Mouse (Mus musculus) midbrain, embryonic 15.5 days (tissue): ENCODE results near the gene Islr2. TPM values are rescaled to one million over a fixed set of nuclear protein-coding genes. Genes with fewer than 3 reads are reported as not detected.
A peak's percentile ranks its signal among the peaks of the same experiment; 100 is the strongest.
"Not testable (repeated sequence)": the region's sequence is repeated elsewhere in the genome, so short reads cannot be mapped to it uniquely, and the experiment has no call there.

Source experiments
- ATAC-seq: fragments of 200-750 bp; cut with Nextera tagmentation; replicated peaks from 2 replicates; pipeline ENCODE4 v1.8.0; 2017; ENCODE audit warnings: moderate TSS enrichment
- H3K27ac ChIP-seq: fragments of 300-500 bp; sonication (generic); 2 replicates; pipeline ENCODE4 v1.5.1; 2015; ENCODE audit warnings: mild to moderate bottlenecking, inconsistent platforms
- H3K27me3 ChIP-seq: fragments of 300-500 bp; sonication (generic); replicated peaks from 2 replicates; pipeline ENCODE4 v1.6.1; 2015; ENCODE audit warnings: inconsistent platforms
- H3K36me3 ChIP-seq: fragments of 300-500 bp; sonication (generic); replicated peaks from 2 replicates; pipeline ENCODE4 v1.6.1; 2015; ENCODE audit warnings: inconsistent platforms
- H3K4me1 ChIP-seq: fragments of 300-500 bp; sonication (generic); 2 replicates; pipeline ENCODE4 v1.6.1; 2015; ENCODE audit warnings: inconsistent platforms
- H3K4me2 ChIP-seq: fragments of 300-500 bp; sonication (generic); 2 replicates; pipeline ENCODE4 v1.6.1; 2015; ENCODE audit warnings: inconsistent platforms, mild to moderate bottlenecking, moderate library complexity
- H3K4me3 ChIP-seq: fragments of 300-500 bp; sonication (generic); 2 replicates; pipeline ENCODE4 v1.5.1; 2015; ENCODE audit warnings: mild to moderate bottlenecking, inconsistent platforms
- H3K9ac ChIP-seq: fragments of 300-500 bp; sonication (generic); 2 replicates; pipeline ENCODE4 v1.6.1; 2015; ENCODE audit warnings: mild to moderate bottlenecking, inconsistent platforms
- H3K9me3 ChIP-seq: fragments of 300-500 bp; sonication (generic); 2 replicates; pipeline ENCODE4 v1.6.1; 2016; ENCODE audit warnings: inconsistent platforms
- WGBS: fragments of 180-500 bp; shearing (Covaris S2); methylation state at CpG from one replicate; pipeline ENCODE4 v1.1.7; 2015; ENCODE audit warnings: mixed read lengths; 5-methylcytosine and 5-hydroxymethylcytosine counted together
- polyA plus RNA-seq: library from polyadenylated mRNA; unstranded; fragments of >200 nt; fragmentation: Nextera tagmentation; extraction: Ambion mirVana; gene quantifications from 2 replicates; pipeline ENCODE4 v1.2.1, GENCODE M21; 2015

Islr2 gene
- polyA plus RNA-seq, result 44.4 and 55.1 TPM in 2 replicates

GRCm38 (mm10) chr9:58203516-58204447 lies at the start of gene Islr2, which contains the start of gene Islr:
TSS of gene Islr2 (minus strand) at chr9:58204319.
TSS of gene Islr (minus strand) at chr9:58204306.
- peaks cover 50% of the 10 kb centered on the region for H3K4me1 ChIP-seq
- no peaks in the 10 kb centered on the region for H3K9me3 ChIP-seq
- H3K4me3 ChIP-seq, result peak within 1 kb of the TSS; percentile 42
- H3K36me3 ChIP-seq, result no peaks in the 10 kb centered on the region
- peak within 1 kb of the TSS; percentile 48 for H3K9ac ChIP-seq
- H3K27me3 ChIP-seq, result peaks cover 44% of the 10 kb centered on the region
- peak within 1 kb of the TSS; percentile 67 for H3K4me2 ChIP-seq
- H3K27ac ChIP-seq, result peak within 1 kb of the TSS; percentile 86
- 1% methylated on average over 42 of the region's 42 CpGs for WGBS
- peak; percentile 71 for ATAC-seq

- not testable (repeated sequence) for H3K9me3 ChIP-seq, ATAC-seq, H3K27me3 ChIP-seq
- H3K27ac ChIP-seq, result peak overlapping the region; percentile 75
- peaks cover 13% of the 10 kb centered on the region; the same call in 1 of the 2 replicates for H3K36me3 ChIP-seq
- peak overlapping the region; percentile 83 for H3K9ac ChIP-seq
- peaks cover 27% of the 10 kb centered on the region for H3K4me1 ChIP-seq
- 67% methylated on average over 5 of the region's 5 CpGs for WGBS
- peak overlapping the region; percentile 84 for H3K4me3 ChIP-seq
- H3K4me2 ChIP-seq, result peak overlapping the region; percentile 65
Measured at GRCm38 (mm10) chr9:58253805-58254122, 49.6 kb upstream of the Islr2 start.

GRCm38 (mm10) chr9:58253033-58253804 lies 49.1 kb upstream of the Islr2 start, which contains the start of gene Stoml1:
TSS of gene Stoml1 (plus strand) at chr9:58253164.
- WGBS, result under 1% methylated on average over 31 of the region's 31 CpGs
- H3K4me2 ChIP-seq, result peak within 1 kb of the TSS; percentile 65
- ATAC-seq, result peak; percentile 96

GRCm38 (mm10) chr9:58250730-58251129 lies 46.6 kb upstream of the Islr2 start:
- not testable (repeated sequence) for H3K9ac ChIP-seq, H3K36me3 ChIP-seq, H3K4me2 ChIP-seq, ATAC-seq, H3K27ac ChIP-seq, H3K4me3 ChIP-seq, H3K9me3 ChIP-seq, H3K27me3 ChIP-seq
- WGBS, result 88% methylated on average over 1 of the region's 1 CpGs
- H3K4me1 ChIP-seq, result peaks cover 37% of the 10 kb centered on the region

More at GRCm38 (mm10) chr9:58253033-58253804, 49.1 kb upstream of the Islr2 start, which contains the start of gene Stoml1:
- peaks cover 9% of the 10 kb centered on the region; the same call in 1 of the 2 replicates for H3K36me3 ChIP-seq
- H3K27ac ChIP-seq, result peak within 1 kb of the TSS; percentile 75
- peak within 1 kb of the TSS; percentile 83 for H3K9ac ChIP-seq
- peaks cover 28% of the 10 kb centered on the region for H3K4me1 ChIP-seq
- no peaks in the 10 kb centered on the region for H3K9me3 ChIP-seq
- no peaks in the 10 kb centered on the region for H3K27me3 ChIP-seq
- peak within 1 kb of the TSS; percentile 84 for H3K4me3 ChIP-seq

- peaks cover 37% of the 10 kb centered on the region for H3K4me1 ChIP-seq
- peak overlapping the region; percentile 57; the same call in 1 of the 2 replicates for H3K4me2 ChIP-seq
- H3K9ac ChIP-seq, result no peak overlapping the region
- H3K27ac ChIP-seq, result 0 out of 2 replicates have a peak overlapping the region, but pooled peaks have one; percentile 28
- WGBS, result 79% methylated on average over 8 of the region's 8 CpGs
- H3K9me3 ChIP-seq, result no peaks in the 10 kb centered on the region
- H3K36me3 ChIP-seq, result no peaks in the 10 kb centered on the region
- no peak for ATAC-seq
- H3K27me3 ChIP-seq, result no peaks in the 10 kb centered on the region
- no peak overlapping the region for H3K4me3 ChIP-seq
Measured at GRCm38 (mm10) chr9:58250322-58250721, 46.2 kb upstream of the Islr2 start.

GRCm38 (mm10) chr9:58249592-58250192 lies 45.6 kb upstream of the Islr2 start, which contains the start of gene Pml:
TSS of gene Pml (minus strand) at chr9:58249786.
- H3K36me3 ChIP-seq, result no peaks in the 10 kb centered on the region
- peak within 1 kb of the TSS; percentile 37 for H3K4me3 ChIP-seq
- H3K9me3 ChIP-seq, result no peaks in the 10 kb centered on the region
- peaks cover 34% of the 10 kb centered on the region for H3K4me1 ChIP-seq
- H3K27me3 ChIP-seq, result no peaks in the 10 kb centered on the region
- H3K4me2 ChIP-seq, result peak within 1 kb of the TSS; percentile 57
- H3K27ac ChIP-seq, result peak within 1 kb of the TSS; percentile 29; the same call in 1 of the 2 replicates
- peak within 1 kb of the TSS; percentile 38 for H3K9ac ChIP-seq
- no peak for ATAC-seq
- 2% methylated on average over 16 of the region's 16 CpGs for WGBS

GRCm38 (mm10) chr9:58248746-58249413 lies 44.8 kb upstream of the Islr2 start:
- Histone ChIP-seq H3K9me3 (no peaks in the 10 kb centered on the region), H3K4me3 (peak overlapping the region; percentile 37), H3K27ac (no peak overlapping the region), H3K4me2 (peak overlapping the region; percentile 57), H3K36me3 (no peaks in the 10 kb centered on the region), H3K9ac (peak overlapping the region; percentile 38; the same call in 1 of the 2 replicates), H3K27me3 (no peaks in the 10 kb centered on the region), H3K4me1 (peaks cover 26% of the 10 kb centered on the region)
- ATAC-seq, result no peak
- 51% methylated on average over 7 of the region's 7 CpGs for WGBS

GRCm38 (mm10) chr9:58247064-58247759 lies 43.1 kb upstream of the Islr2 start:
- 0 out of 2 replicates have a peak overlapping the region, but pooled peaks have one; percentile 2 for H3K4me3 ChIP-seq
- WGBS, result 15% methylated on average over 25 of the region's 25 CpGs
- H3K27ac ChIP-seq, result no peak overlapping the region

GRCm38 (mm10) chr9:58246083-58246591 lies 42.0 kb upstream of the Islr2 start:
- no peaks in the 10 kb centered on the region for H3K27me3 ChIP-seq
- H3K4me3 ChIP-seq, result no peak overlapping the region
- H3K9me3 ChIP-seq, result no peaks in the 10 kb centered on the region
- H3K36me3 ChIP-seq, result no peaks in the 10 kb centered on the region
- no peak overlapping the region for H3K27ac ChIP-seq
- no peak overlapping the region for H3K9ac ChIP-seq
- H3K4me2 ChIP-seq, result no peak overlapping the region
- H3K4me1 ChIP-seq, result peaks cover 38% of the 10 kb centered on the region
- 67% methylated on average over 4 of the region's 4 CpGs for WGBS
- no peak for ATAC-seq

More at GRCm38 (mm10) chr9:58247064-58247759, 43.1 kb upstream of the Islr2 start:
- peak; percentile 50; the same call in 1 of the 2 replicates for ATAC-seq
- H3K4me1 ChIP-seq, result peaks cover 27% of the 10 kb centered on the region
- H3K4me2 ChIP-seq, result peak overlapping the region; percentile 37
- peak overlapping the region; percentile 18 for H3K9ac ChIP-seq
- H3K27me3 ChIP-seq, result no peaks in the 10 kb centered on the region
- no peaks in the 10 kb centered on the region for H3K36me3 ChIP-seq
- H3K9me3 ChIP-seq, result no peaks in the 10 kb centered on the region

- Histone ChIP-seq H3K4me2 (no peak overlapping the region), H3K4me1 (peaks cover 23% of the 10 kb centered on the region), H3K27me3 (no peaks in the 10 kb centered on the region), H3K9ac (no peak overlapping the region), H3K4me3 (no peak overlapping the region), H3K36me3 (no peaks in the 10 kb centered on the region), H3K9me3 (no peaks in the 10 kb centered on the region), H3K27ac (no peak overlapping the region)
- WGBS, result 93% methylated on average over 6 of the region's 6 CpGs
- no peak for ATAC-seq
Measured at GRCm38 (mm10) chr9:58243696-58244095, 39.6 kb upstream of the Islr2 start.
